Mouse (Mus musculus) MEL (cell line): ENCODE data around the gene Eloa. TPM values are rescaled to one million over a fixed set of nuclear protein-coding genes. Genes with fewer than 3 reads are reported as not detected.

Experiments used
- DNase-seq: peaks from one replicate; pipeline ENCODE4 v3.0.0; 2011; ENCODE audit warnings: low read depth, low spot score
- H3K27ac ChIP-seq: 2 replicates; pipeline ENCODE4 v1.5.1; 2012; ENCODE audit warnings: low read depth, mild to moderate bottlenecking, control low read depth, low read length, moderate library complexity; ENCODE audit not compliant: control insufficient read depth
- H3K27me3 ChIP-seq, 2 experiments: fragments of 150-350 bp in 1 of 2; sonication (generic) in 1 of 2; 2 replicates each; pipeline ENCODE4 v1.6.1; 2012; ENCODE audit warnings: low read length in 2 of 2, mild to moderate bottlenecking in 2 of 2, improper control_type of control experiment in 1 of 2, moderate library complexity in 1 of 2; ENCODE audit not compliant: insufficient read depth in 2 of 2, control insufficient read depth in 1 of 2
- H3K36me3 ChIP-seq, 2 experiments: 2 replicates each; pipeline ENCODE4 v1.6.1; 2012 to 2014; ENCODE audit warnings: low read length in 2 of 2, improper control_type of control experiment in 1 of 2, inconsistent platforms in 1 of 2, mild to moderate bottlenecking in 1 of 2; ENCODE audit not compliant: insufficient read depth in 2 of 2, control insufficient read depth in 1 of 2
- H3K4me1 ChIP-seq, 2 experiments: fragments of 150-350 bp in 1 of 2; sonication (generic) in 1 of 2; 2 replicates each; pipeline ENCODE4 v1.6.1; 2012; ENCODE audit warnings: low read length in 2 of 2, improper control_type of control experiment in 1 of 2, mild to moderate bottlenecking in 1 of 2; ENCODE audit not compliant: insufficient read depth in 2 of 2, control insufficient read depth in 1 of 2
- H3K4me3 ChIP-seq, 2 experiments: fragments of 150-350 bp in 1 of 2; sonication (generic) in 1 of 2; 2 replicates each; pipeline ENCODE4 v1.5.1; 2012; ENCODE audit warnings: low read depth in 2 of 2, low read length in 2 of 2, mild to moderate bottlenecking in 2 of 2, moderate library complexity in 2 of 2, control low read depth in 1 of 2, improper control_type of control experiment in 1 of 2; ENCODE audit not compliant: control insufficient read depth in 1 of 2, insufficient read depth in 1 of 2
- H3K79me2 ChIP-seq: 2 replicates; pipeline ENCODE4 v1.6.1; 2012; ENCODE audit warnings: mild to moderate bottlenecking, low read length, moderate library complexity; ENCODE audit not compliant: control insufficient read depth, poor library complexity, insufficient read depth
- H3K9ac ChIP-seq: 2 replicates; pipeline ENCODE4 v1.6.1; 2012; ENCODE audit warnings: low read depth, mild to moderate bottlenecking, control low read depth, low read length, moderate library complexity; ENCODE audit not compliant: control insufficient read depth, poor library complexity, severe bottlenecking
- H3K9me3 ChIP-seq: fragments of 150-350 bp; sonication (generic); replicated peaks from 2 replicates; pipeline ENCODE4 v1.6.1; 2012; ENCODE audit warnings: mild to moderate bottlenecking, low read length, improper control_type of control experiment, moderate library complexity; ENCODE audit not compliant: insufficient read depth
- BHLHE40 ChIP-seq: IDR thresholded peaks from 2 replicates; pipeline ENCODE4 v1.6.1; 2012; ENCODE audit warnings: low read depth, mild to moderate bottlenecking, inconsistent platforms, low read length, improper control_type of control experiment, borderline replicate concordance
- CTCF ChIP-seq, 3 experiments: IDR thresholded peaks in 2 of 3; conservative IDR thresholded peaks in 1 of 3; 2 replicates each; pipeline ENCODE4 v1.5.1; 2011 to 2012; ENCODE audit warnings: low read length in 3 of 3, low read depth in 2 of 3, mild to moderate bottlenecking in 2 of 3, improper control_type of control experiment in 1 of 3, inconsistent platforms in 1 of 3, mixed read lengths in 1 of 3, moderate library complexity in 1 of 3; ENCODE audit not compliant: control insufficient read depth in 1 of 3, insufficient read depth in 1 of 3, poor library complexity in 1 of 3, severe bottlenecking in 1 of 3
- E2F4 ChIP-seq: IDR thresholded peaks from 2 replicates; pipeline ENCODE4 v1.6.1; 2011; ENCODE audit warnings: low read depth, low read length, improper control_type of control experiment, borderline replicate concordance
- ELF1 ChIP-seq: IDR thresholded peaks from 2 replicates; pipeline ENCODE4 v1.6.1; 2014; ENCODE audit warnings: low read depth, mild to moderate bottlenecking, inconsistent platforms, low read length, improper control_type of control experiment, moderate library complexity
- EP300 ChIP-seq, 2 experiments: IDR thresholded peaks; 2 replicates each; pipeline ENCODE4 v1.6.1; 2011; ENCODE audit warnings: improper control_type of control experiment in 2 of 2, low read length in 2 of 2, low read depth in 1 of 2, mild to moderate bottlenecking in 1 of 2
- ETS1 ChIP-seq: IDR thresholded peaks from 2 replicates; pipeline ENCODE4 v1.6.1; 2012; ENCODE audit warnings: low read depth, mild to moderate bottlenecking, inconsistent platforms, low read length, improper control_type of control experiment, moderate library complexity
- GABPA ChIP-seq: IDR thresholded peaks from 2 replicates; pipeline ENCODE4 v1.6.1; 2012; ENCODE audit warnings: low read depth, mild to moderate bottlenecking, inconsistent platforms, low read length, improper control_type of control experiment, moderate library complexity
- GATA1 ChIP-seq: IDR thresholded peaks from 2 replicates; pipeline ENCODE4 v1.6.1; 2011; ENCODE audit warnings: low read depth, low read length, improper control_type of control experiment
- HCFC1 ChIP-seq: IDR thresholded peaks from 2 replicates; pipeline ENCODE4 v1.6.1; 2012; ENCODE audit warnings: low read depth, mild to moderate bottlenecking, inconsistent platforms, low read length, improper control_type of control experiment, moderate library complexity
- JUND ChIP-seq: IDR thresholded peaks from 2 replicates; pipeline ENCODE4 v1.6.1; 2011; ENCODE audit warnings: low read depth, mild to moderate bottlenecking, improper control_type of control experiment, low read length
- MAFK ChIP-seq: IDR thresholded peaks from 2 replicates; pipeline ENCODE4 v1.6.1; 2011; ENCODE audit warnings: low read depth, mild to moderate bottlenecking, low read length, improper control_type of control experiment, borderline replicate concordance
- MAX ChIP-seq: IDR thresholded peaks from 2 replicates; pipeline ENCODE4 v1.6.1; 2011; ENCODE audit warnings: low read length, improper control_type of control experiment
- MAZ ChIP-seq: IDR thresholded peaks from 2 replicates; pipeline ENCODE4 v1.6.1; 2012; ENCODE audit warnings: low read depth, mild to moderate bottlenecking, inconsistent platforms, low read length, improper control_type of control experiment
- MEF2A ChIP-seq: IDR thresholded peaks from 2 replicates; pipeline ENCODE4 v1.6.1; 2014; ENCODE audit warnings: low read depth, mild to moderate bottlenecking, inconsistent platforms, low read length, improper control_type of control experiment; ENCODE audit not compliant: poor library complexity, insufficient replicate concordance, severe bottlenecking; ENCODE audit errors: extremely low read depth
- MXI1 ChIP-seq: IDR thresholded peaks from 2 replicates; pipeline ENCODE4 v1.6.1; 2011; ENCODE audit warnings: mild to moderate bottlenecking, low read depth, low read length, improper control_type of control experiment
- MYB ChIP-seq: IDR thresholded peaks from 2 replicates; pipeline ENCODE4 v1.6.1; 2011; ENCODE audit warnings: mild to moderate bottlenecking, low read depth, low read length, improper control_type of control experiment
- MYC ChIP-seq: IDR thresholded peaks from 2 replicates; pipeline ENCODE4 v1.6.1; 2011; ENCODE audit warnings: low read depth, mild to moderate bottlenecking, low read length, improper control_type of control experiment, moderate library complexity
- NELFE ChIP-seq: IDR thresholded peaks from 2 replicates; pipeline ENCODE4 v1.6.1; 2011; ENCODE audit warnings: low read depth, low read length, improper control_type of control experiment
- NRF1 ChIP-seq: IDR thresholded peaks from 2 replicates; pipeline ENCODE4 v1.6.1; 2014; ENCODE audit warnings: low read depth, mild to moderate bottlenecking, inconsistent platforms, low read length, improper control_type of control experiment, moderate library complexity; ENCODE audit not compliant: poor library complexity, insufficient read depth, severe bottlenecking
- POLR2A ChIP-seq, 2 experiments: IDR thresholded peaks; 2 replicates each; pipeline ENCODE4 v1.6.1; 2011 to 2012; ENCODE audit warnings: low read length in 2 of 2, mild to moderate bottlenecking in 2 of 2, control low read depth in 1 of 2, improper control_type of control experiment in 1 of 2, low read depth in 1 of 2, moderate library complexity in 1 of 2; ENCODE audit not compliant: control insufficient read depth in 1 of 2, insufficient read depth in 1 of 2, poor library complexity in 1 of 2
- POLR2AphosphoS2 ChIP-seq: IDR thresholded peaks from 2 replicates; pipeline ENCODE4 v1.6.1; 2011; ENCODE audit warnings: low read length, improper control_type of control experiment
- RAD21 ChIP-seq: IDR thresholded peaks from 2 replicates; pipeline ENCODE4 v1.6.1; 2011; ENCODE audit warnings: mild to moderate bottlenecking, low read depth, low read length, improper control_type of control experiment
- RCOR1 ChIP-seq: IDR thresholded peaks from 2 replicates; pipeline ENCODE4 v1.6.1; 2012; ENCODE audit warnings: low read depth, mild to moderate bottlenecking, inconsistent platforms, low read length, improper control_type of control experiment
- SIN3A ChIP-seq: IDR thresholded peaks from 2 replicates; pipeline ENCODE4 v1.6.1; 2012; ENCODE audit warnings: low read length, improper control_type of control experiment, inconsistent platforms
- SMC3 ChIP-seq: IDR thresholded peaks from 2 replicates; pipeline ENCODE4 v1.6.1; 2011; ENCODE audit warnings: low read depth, low read length, improper control_type of control experiment
- TAL1 ChIP-seq: IDR thresholded peaks from 2 replicates; pipeline ENCODE4 v1.6.1; 2012; ENCODE audit warnings: mild to moderate bottlenecking, inconsistent platforms, low read length, moderate library complexity, mixed read lengths
- TCF12 ChIP-seq: IDR thresholded peaks from 2 replicates; pipeline ENCODE4 v1.6.1; 2014; ENCODE audit warnings: low read depth, mild to moderate bottlenecking, inconsistent platforms, low read length, improper control_type of control experiment, moderate library complexity
- UBTF ChIP-seq: IDR thresholded peaks from 2 replicates; pipeline ENCODE4 v1.6.1; 2012; ENCODE audit warnings: low read depth, mild to moderate bottlenecking, inconsistent platforms, low read length, improper control_type of control experiment, moderate library complexity, borderline replicate concordance; ENCODE audit not compliant: insufficient read depth
- USF1 ChIP-seq: IDR thresholded peaks from 2 replicates; pipeline ENCODE4 v1.6.1; 2014; ENCODE audit warnings: low read depth, mild to moderate bottlenecking, inconsistent platforms, low read length, improper control_type of control experiment, moderate library complexity
- ZC3H11A ChIP-seq: IDR thresholded peaks from 2 replicates; pipeline ENCODE4 v1.6.1; 2012; ENCODE audit warnings: low read depth, mild to moderate bottlenecking, inconsistent platforms, low read length, improper control_type of control experiment
- ZKSCAN1 ChIP-seq: IDR thresholded peaks from 2 replicates; pipeline ENCODE4 v1.6.1; 2012; ENCODE audit warnings: low read depth, mild to moderate bottlenecking, inconsistent platforms, low read length, improper control_type of control experiment, moderate library complexity
- ZMIZ1 ChIP-seq: IDR thresholded peaks from 2 replicates; pipeline ENCODE4 v1.6.1; 2012; ENCODE audit warnings: low read depth, mild to moderate bottlenecking, inconsistent platforms, low read length, improper control_type of control experiment, moderate library complexity
- polyA plus RNA-seq, 2 experiments: library from polyadenylated mRNA; stranded (reverse) in 1 of 2; unstranded in 1 of 2; fragments of >175 nt in 1 of 2; fragments of >200 nt in 1 of 2; gene quantifications; 2 replicates each; pipeline versions ENCODE4 v1.2.1 to v1.2.4; 2012; ENCODE audit warnings: low replicate concordance in 2 of 2, low read depth in 1 of 2; ENCODE audit not compliant: insufficient read length in 2 of 2, insufficient read depth in 1 of 2, missing spikeins in 1 of 2
- total RNA-seq: library from RNA; depleted of rRNA; stranded (reverse); fragments of 300-350 nt; gene quantifications from 2 replicates; pipeline ENCODE4 v1.2.3, GENCODE M21; 2012

Eloa gene
- total and polyA plus RNA-seq, 3 experiments: 30.8 to 41.4 (median 34.1) TPM

DNA sequence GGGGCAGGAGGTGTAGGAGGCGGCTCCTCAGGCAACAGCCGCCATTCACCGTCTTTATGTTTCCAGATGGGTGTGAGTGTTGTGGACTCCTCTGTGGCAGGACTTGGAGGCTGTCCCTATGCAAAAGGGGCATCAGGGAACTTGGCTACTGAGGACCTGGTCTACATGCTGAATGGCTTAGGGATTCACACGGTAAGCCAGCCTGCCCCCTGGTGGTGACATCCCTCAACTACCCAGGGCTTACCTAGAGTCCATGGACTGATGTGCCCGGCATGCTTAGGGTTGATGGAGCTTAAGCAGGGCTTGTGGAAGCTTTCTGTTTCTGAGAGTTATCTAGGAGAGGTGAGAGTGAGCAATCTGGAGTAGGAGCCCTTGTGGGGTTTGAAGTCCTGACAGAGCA, 60.8 kb downstream of the Eloa start:
- no peak for TF ChIP-seq MAFK
- TF ChIP-seq TAL1: no peak
- TF ChIP-seq RCOR1: no peak
- TF ChIP-seq JUND: 0 out of 2 replicates have a peak, but pooled peaks have one; percentile 35
- TF ChIP-seq MYC: 0 out of 2 replicates have a peak, but pooled peaks have one; percentile 27
- TF ChIP-seq ZC3H11A: peak; percentile 78
- 0 out of 2 replicates have a peak, but pooled peaks have one; percentile 10 for TF ChIP-seq ELF1
- no peak for TF ChIP-seq TCF12
- TF ChIP-seq GABPA: no peak
- TF ChIP-seq EP300 (IDR thresholded peaks at IDR 0.05; ENCODE audit: low read depth in 1 of 2, low read length in 2 of 2): no peak
- no peak; a peak in 1 of 4 replicates for TF ChIP-seq POLR2A (IDR thresholded peaks at IDR 0.05; ENCODE audit: control insufficient read depth in 1 of 2, insufficient read depth in 1 of 2, low read depth in 1 of 2, low read length in 2 of 2, poor library complexity in 1 of 2)
- TF ChIP-seq E2F4: no peak
- TF ChIP-seq HCFC1: 0 out of 2 replicates have a peak, but pooled peaks have one; percentile 32
- TF ChIP-seq CTCF (IDR thresholded peaks at IDR 0.05 in 2 of 3, conservative IDR thresholded peaks at IDR 0.05 in 1 of 3; ENCODE audit: control insufficient read depth in 1 of 3, insufficient read depth in 1 of 3, low read depth in 2 of 3, low read length in 3 of 3, poor library complexity in 1 of 3, severe bottlenecking in 1 of 3): peak; percentile 92 to 97 (median 96)
- TF ChIP-seq NRF1: no peak
- peak; percentile 94 for TF ChIP-seq SMC3
- no peak for TF ChIP-seq UBTF
- TF ChIP-seq ETS1: no peak
- TF ChIP-seq MEF2A: no peak
- TF ChIP-seq ZKSCAN1: no peak
- no peak for TF ChIP-seq POLR2AphosphoS2
- TF ChIP-seq MAX: peak; percentile 34; the same call in 1 of the 2 replicates
- TF ChIP-seq BHLHE40: no peak
- TF ChIP-seq SIN3A: peak; percentile 63; the same call in 1 of the 2 replicates
- peak; percentile 79 for TF ChIP-seq RAD21
- TF ChIP-seq NELFE: no peak
- TF ChIP-seq MYB: no peak
- no peak for TF ChIP-seq MAZ
- no peak for TF ChIP-seq USF1
- TF ChIP-seq MXI1: no peak
- no peak for TF ChIP-seq ZMIZ1
- no peak for TF ChIP-seq GATA1
- peaks cover 0 to 6% of the 10 kb centered on the region in 2 experiments; a peak in 2 of 4 replicates for H3K36me3 ChIP-seq
- H3K9ac ChIP-seq: no peak overlapping the region

More for the DNA sequence above, 60.8 kb downstream of the Eloa start:
- Histone ChIP-seq H3K27me3 (no peaks in the 10 kb centered on the region), H3K4me1 (peaks cover 4 to 7% of the 10 kb centered on the region in 2 experiments; a peak in 3 of 4 replicates), H3K4me3 (no peak overlapping the region), H3K27ac (no peak overlapping the region), H3K9me3 (no peaks in the 10 kb centered on the region), H3K79me2 (peaks cover 7% of the 10 kb centered on the region; the same call in 1 of the 2 replicates)
- peak; percentile 90 for DNase-seq
